Mouse (Mus musculus) left cerebral cortex, postnatal 36 days (tissue): Measurements from ENCODE around the gene Cmas. TPM values are rescaled to one million over a fixed set of nuclear protein-coding genes. Genes with fewer than 3 reads are reported as not detected.

ENCODE experiments used
- DNase-seq, 2 experiments: peaks; one replicate each; pipeline ENCODE4 v3.0.0; 2021 to 2022; ENCODE audit warnings: low spot score in 2 of 2, mixed read lengths in 1 of 2
- intact Hi-C: fragments of 180-260 bp; cut with DNase I; formaldehyde crosslinking; loops from one replicate; pipeline ENCODE4 v1.15.1; 2025
- total RNA-seq, 2 experiments: library from RNA; stranded (reverse); gene quantifications; 2 replicates each; pipeline ENCODE4 v1.2.3; 2021

Cmas gene
- total RNA-seq, 2 experiments from 2014 or later: 108 to 115 TPM

GRCm38 (mm10) chr6:142786106-142786505 is 29.6 kb downstream of the Cmas start:
- no peak for DNase-seq
- intact Hi-C loops: no loop called here

GRCm38 (mm10) chr6:142788042-142788987 is 31.8 kb downstream of the Cmas start:
- intact Hi-C loops: no loop called here
- DNase-seq: no peak

- DNase-seq: no peak
- intact Hi-C loops: no loop called here
Measured at GRCm38 (mm10) chr6:142789736-142790135, 33.2 kb downstream of the Cmas start.

GRCm38 (mm10) chr6:142792241-142792968 is 35.9 kb downstream of the Cmas start:
- DNase-seq: no peak
- intact Hi-C loops: no loop called here

- no peak for DNase-seq
- intact Hi-C loops: no loop called here
Measured at GRCm38 (mm10) chr6:142793468-142793867, 37.0 kb downstream of the Cmas start.

GRCm38 (mm10) chr6:142795087-142795486 is 38.6 kb downstream of the Cmas start:
- intact Hi-C loops: no loop called here
- DNase-seq: no peak

GRCm38 (mm10) chr6:142795655-142796441 is 39.4 kb downstream of the Cmas start:
- intact Hi-C loops: no loop called here
- DNase-seq: no peak

- intact Hi-C loops: no loop called here
Measured at GRCm38 (mm10) chr6:142797996-142798395, 41.5 kb downstream of the Cmas start.

GRCm38 (mm10) chr6:142798837-142799236 is 42.4 kb downstream of the Cmas start:
- no peak for DNase-seq
- intact Hi-C loops: no loop called here

More at GRCm38 (mm10) chr6:142797996-142798395, 41.5 kb downstream of the Cmas start:
- DNase-seq: no peak

GRCm38 (mm10) chr6:142799704-142800374 is 43.4 kb downstream of the Cmas start:
- intact Hi-C loops: no loop called here
- no peak for DNase-seq

- intact Hi-C loops: no loop called here
- DNase-seq: no peak
Measured at GRCm38 (mm10) chr6:142801687-142802086, 45.2 kb downstream of the Cmas start.

- intact Hi-C loops: no loop called here
- DNase-seq: no peak
Measured at GRCm38 (mm10) chr6:142802617-142803525, 46.4 kb downstream of the Cmas start.

- no peak for DNase-seq
- intact Hi-C loops: no loop called here
Measured at GRCm38 (mm10) chr6:142804402-142804801, 47.9 kb downstream of the Cmas start, which contains the start of gene Sult6b2. Gene Sult6b2 (minus strand): TSS chr6:142804502.

- DNase-seq: no peak
- intact Hi-C loops: no loop called here
Measured at GRCm38 (mm10) chr6:142806326-142806725, 49.8 kb downstream of the Cmas start.

GRCm38 (mm10) chr6:142809373-142810098 is 53.0 kb downstream of the Cmas start:
- no peak for DNase-seq
- intact Hi-C loops: no loop called here

GRCm38 (mm10) chr6:142810239-142810638 is 53.8 kb downstream of the Cmas start:
- intact Hi-C loops: no loop called here
- no peak for DNase-seq

GRCm38 (mm10) chr6:142812969-142813368 is 56.5 kb downstream of the Cmas start:
- DNase-seq: no peak
- intact Hi-C loops: no loop called here

GRCm38 (mm10) chr6:142814011-142814410 is 57.5 kb downstream of the Cmas start:
- DNase-seq: no peak
- intact Hi-C loops: loop anchor here (2.0 kb wide), 2 partner anchors 33 to 151 kb away; partner anchors contain the start of gene St8sia1
